Mouse (Mus musculus): Measurements from ENCODE around the gene Pnck. TPM values are rescaled to one million over a fixed set of nuclear protein-coding genes. Genes with fewer than 3 reads are reported as not detected.

The Pnck gene
- polyA plus RNA-seq, 1 experiment from 2014 or later = 13.1 TPM

DNA sequence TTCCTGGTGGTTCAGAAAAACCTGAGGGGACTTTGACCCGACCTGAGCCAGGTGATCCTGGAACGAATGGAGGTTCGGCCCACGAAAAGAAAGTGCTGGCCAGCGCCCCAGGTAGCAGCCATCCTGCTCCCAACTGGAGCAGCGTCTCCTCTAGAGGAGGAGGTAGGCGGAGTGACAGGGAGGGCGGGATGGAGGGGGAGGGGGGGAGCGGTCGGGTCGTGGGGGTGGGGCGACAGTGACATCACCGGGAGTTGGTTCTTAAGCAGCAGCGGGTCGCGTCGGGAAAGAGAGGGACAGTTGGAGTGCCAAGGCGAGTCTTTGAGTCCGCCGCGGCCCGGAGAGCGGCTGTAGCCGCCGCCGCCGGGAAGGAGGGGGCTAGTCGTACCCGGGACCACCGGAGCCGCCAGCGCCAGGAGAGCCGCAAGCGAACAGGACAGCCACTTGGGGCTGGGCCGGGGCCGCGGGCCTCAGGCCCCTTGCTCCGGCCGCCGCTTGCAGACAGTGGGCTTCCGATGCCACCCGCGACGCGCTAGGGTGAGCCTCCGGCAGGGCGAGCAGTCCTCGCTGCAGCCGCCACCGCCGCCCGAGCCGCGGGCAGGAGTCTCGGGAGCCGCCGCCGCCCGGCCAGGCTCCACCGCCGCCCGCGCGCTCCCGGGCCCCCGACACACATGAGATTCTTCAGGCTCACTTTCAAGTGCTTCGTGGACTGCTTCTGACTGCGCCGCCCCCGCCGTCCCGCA lies 13.1 kb upstream of the Pnck start, which contains the start of gene Slc6a8:
Slc6a8 (plus strand) TSS at position 272 of the 740 bp plus-strand sequence.
- ATAC-seq (ENCODE audit: insufficient number of reproducible peaks, insufficient read depth, low FRiP score, low TSS enrichment) = peak; percentile 67
- Histone ChIP-seq H3K27me3 (peaks cover 3% of the 10 kb centered on the region; the same call in 1 of the 2 replicates), H3K4me1 (0 out of 2 replicates have a peak, but pooled peaks cover 6% of the 10 kb centered on the region), H3K36me3 (no peaks in the 10 kb centered on the region), H3K27ac (peak within 1 kb of the TSS; percentile 65), H3K9me3 (no peaks in the 10 kb centered on the region), H3K9ac (peak within 1 kb of the TSS; percentile 78), H3K4me3 (peak within 1 kb of the TSS; percentile 60), H3K4me2 (replicated peaks) (peak within 1 kb of the TSS; percentile 67)
- 14% methylated on average over 41 of the region's 72 CpGs for WGBS

DNA sequence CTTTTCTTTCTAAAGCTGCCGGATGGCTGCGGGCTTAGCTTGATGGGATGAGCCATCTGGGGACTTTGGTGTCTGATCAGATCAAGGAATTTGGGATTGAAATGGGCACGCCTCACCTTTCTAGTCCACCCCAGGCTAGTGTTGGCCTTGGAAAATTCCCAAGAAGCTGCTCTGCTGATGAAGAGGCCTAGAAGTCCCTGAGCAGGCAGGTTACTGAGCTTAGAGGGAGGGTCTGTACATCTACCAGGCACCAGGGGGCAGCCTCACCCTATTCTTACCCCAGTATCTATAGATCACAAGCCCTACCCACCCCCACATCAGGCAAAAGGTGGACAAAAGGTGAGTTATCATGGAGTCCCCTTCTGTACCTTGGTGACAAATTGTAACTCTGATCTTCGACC lies 12.1 kb upstream of the Pnck start:
- H3K27ac ChIP-seq = no peak overlapping the region
- peaks cover 3% of the 10 kb centered on the region; the same call in 1 of the 2 replicates for H3K27me3 ChIP-seq
- H3K4me3 ChIP-seq = no peak overlapping the region
- H3K36me3 ChIP-seq = no peaks in the 10 kb centered on the region
- WGBS = 63% methylated on average over 4 of the region's 4 CpGs
- no peak overlapping the region for H3K9ac ChIP-seq
- no peak; the same call in 1 of the 2 replicates for ATAC-seq (ENCODE audit: insufficient number of reproducible peaks, insufficient read depth, low FRiP score, low TSS enrichment)
- H3K4me1 ChIP-seq = 0 out of 2 replicates have a peak, but pooled peaks cover 6% of the 10 kb centered on the region
- H3K4me2 ChIP-seq (replicated peaks) = no peak overlapping the region; the same call in 1 of the 2 replicates
- no peaks in the 10 kb centered on the region for H3K9me3 ChIP-seq

DNA sequence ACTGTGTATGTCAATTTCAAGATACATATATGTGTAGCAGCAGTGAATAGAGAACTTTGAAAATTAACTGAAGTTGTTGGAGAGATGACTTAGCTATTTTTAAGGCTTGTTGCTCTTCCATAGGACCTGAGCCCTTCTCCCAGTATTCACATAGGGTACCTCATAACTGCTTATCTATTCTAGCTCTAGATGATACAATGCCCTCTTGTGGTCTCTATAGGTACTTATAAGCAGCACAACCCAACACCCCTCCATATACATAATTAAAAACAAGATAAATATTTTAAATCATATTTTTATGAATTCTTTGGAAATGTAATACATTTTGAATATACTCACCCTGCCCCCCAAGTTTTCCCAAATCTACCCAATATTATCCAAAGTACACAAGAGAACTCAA lies 3.2 kb upstream of the Pnck start:
- H3K4me3 ChIP-seq = no peak overlapping the region
- no peak overlapping the region for H3K4me2 ChIP-seq (replicated peaks)
- H3K27ac ChIP-seq = no peak overlapping the region
- ATAC-seq (ENCODE audit: insufficient number of reproducible peaks, insufficient read depth, low FRiP score, low TSS enrichment) = no peak
- H3K9me3 ChIP-seq = no peaks in the 10 kb centered on the region
- no peaks in the 10 kb centered on the region for H3K27me3 ChIP-seq
- no peaks in the 10 kb centered on the region for H3K4me1 ChIP-seq
- H3K9ac ChIP-seq = no peak overlapping the region
- no peaks in the 10 kb centered on the region for H3K36me3 ChIP-seq

DNA sequence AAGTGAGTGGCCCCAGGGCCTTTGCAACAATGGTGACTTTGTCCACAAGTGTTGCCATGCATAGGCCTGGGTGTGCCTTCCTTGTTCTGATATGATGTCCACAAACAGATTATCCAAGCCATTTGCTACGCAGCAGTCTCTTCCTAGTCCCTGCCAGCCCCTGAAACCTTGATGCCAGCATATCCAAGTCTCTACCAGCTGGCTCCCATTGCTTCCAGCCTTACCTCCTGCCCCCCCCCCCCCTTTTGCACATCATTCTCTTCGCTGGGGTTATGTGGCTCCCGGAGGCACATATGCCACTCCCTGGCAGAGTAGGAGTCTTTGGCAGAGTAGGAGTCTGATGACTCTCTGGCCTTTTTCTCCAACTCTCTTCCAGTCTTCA lies 358 bp upstream of the Pnck start:
- 65% methylated on average over 3 of the region's 3 CpGs for WGBS
- Histone ChIP-seq H3K4me2 (replicated peaks) (peak overlapping the region; percentile 74), H3K4me1 (no peaks in the 10 kb centered on the region), H3K9ac (peak overlapping the region; percentile 56), H3K27ac (no peak overlapping the region), H3K4me3 (peak overlapping the region; percentile 45), H3K36me3 (no peaks in the 10 kb centered on the region), H3K9me3 (no peaks in the 10 kb centered on the region), H3K27me3 (no peaks in the 10 kb centered on the region)
- no peak for ATAC-seq (ENCODE audit: insufficient number of reproducible peaks, insufficient read depth, low FRiP score, low TSS enrichment)

DNA sequence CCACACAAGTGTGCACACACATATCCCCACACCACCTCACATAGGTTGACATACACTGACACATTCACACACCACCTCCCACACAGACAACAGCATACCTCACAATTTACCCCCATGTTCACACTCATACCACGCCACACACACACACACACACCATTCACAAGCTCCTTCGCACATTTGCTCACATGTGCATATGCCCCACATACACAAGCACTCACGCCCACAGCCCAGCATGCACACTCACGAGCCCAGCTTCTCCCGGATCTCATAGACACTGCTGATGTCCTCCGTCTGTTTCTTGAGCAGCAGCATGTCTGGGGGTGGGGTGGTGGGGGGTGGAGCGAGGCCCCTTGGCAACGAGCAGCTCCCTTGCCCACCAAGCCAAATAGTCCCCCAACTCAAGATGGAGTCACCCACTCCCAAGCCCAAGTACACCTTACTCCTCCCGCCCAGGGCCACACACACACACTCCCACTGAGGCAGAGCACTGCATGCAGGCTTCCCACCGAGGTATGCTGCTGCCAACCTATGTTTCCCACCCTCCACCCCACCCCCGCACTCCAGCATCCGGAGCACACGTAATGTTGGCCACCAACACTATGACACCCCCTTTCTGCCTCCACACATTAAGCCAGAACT lies 862 bp downstream of the Pnck start:
- WGBS = 69% methylated on average over 13 of the region's 13 CpGs
- Histone ChIP-seq H3K36me3 (no peaks in the 10 kb centered on the region), H3K27ac (no peak overlapping the region), H3K4me3 (peak overlapping the region; percentile 45), H3K27me3 (no peaks in the 10 kb centered on the region), H3K4me1 (no peaks in the 10 kb centered on the region), H3K9me3 (no peaks in the 10 kb centered on the region), H3K9ac (no peak overlapping the region), H3K4me2 (replicated peaks) (peak overlapping the region; percentile 74)
- peak; percentile 53; the same call in 1 of the 2 replicates for ATAC-seq (ENCODE audit: insufficient number of reproducible peaks, insufficient read depth, low FRiP score, low TSS enrichment)

DNA sequence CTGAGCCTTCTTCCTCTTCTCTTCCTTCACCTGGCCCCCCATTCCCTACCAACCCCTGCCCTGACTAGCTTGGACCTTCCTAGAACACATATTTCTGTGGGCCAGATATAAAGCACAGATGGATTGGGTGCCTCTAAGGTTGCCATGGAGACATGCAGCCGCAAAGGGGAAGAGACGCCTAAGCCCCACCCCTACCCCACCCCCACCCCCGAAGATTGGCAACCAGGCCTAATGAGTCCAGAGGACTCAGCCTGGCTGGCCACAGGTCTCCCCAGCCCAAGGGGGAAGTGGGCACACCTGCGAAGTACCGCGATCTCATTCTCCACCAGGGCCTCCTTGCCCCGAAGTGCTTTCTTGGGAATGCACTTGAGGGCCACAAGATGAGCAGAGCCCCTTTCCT lies 1.5 kb downstream of the Pnck start:
- H3K4me2 ChIP-seq (replicated peaks) = no peak overlapping the region
- no peak overlapping the region for H3K4me3 ChIP-seq
- H3K27me3 ChIP-seq = no peaks in the 10 kb centered on the region
- H3K36me3 ChIP-seq = no peaks in the 10 kb centered on the region
- H3K27ac ChIP-seq = no peak overlapping the region
- 44% methylated on average over 7 of the region's 7 CpGs for WGBS
- H3K9me3 ChIP-seq = no peaks in the 10 kb centered on the region
- no peak for ATAC-seq (ENCODE audit: insufficient number of reproducible peaks, insufficient read depth, low FRiP score, low TSS enrichment)
- H3K4me1 ChIP-seq = no peaks in the 10 kb centered on the region
- H3K9ac ChIP-seq = no peak overlapping the region

DNA sequence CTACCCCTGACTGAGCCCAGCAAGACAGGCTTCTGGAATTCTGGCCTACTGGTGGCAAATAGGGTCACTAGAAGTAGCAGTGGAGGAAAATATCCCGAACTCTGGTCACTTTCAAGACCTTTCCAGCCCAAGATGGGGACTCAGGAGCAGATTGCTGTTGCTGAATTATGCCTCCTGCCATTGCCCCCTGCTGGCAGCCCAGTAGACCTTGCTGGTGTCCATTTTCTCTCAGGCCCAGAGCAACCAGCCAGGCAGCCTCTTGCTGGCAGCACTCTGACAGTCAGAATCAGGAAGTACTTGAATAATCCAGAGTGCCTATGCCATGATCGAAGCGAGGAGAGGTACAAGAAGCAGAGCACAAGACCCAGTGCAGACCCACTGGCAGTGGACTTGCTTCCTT lies 4.4 kb downstream of the Pnck start:
- no peaks in the 10 kb centered on the region for H3K27me3 ChIP-seq

DNA sequence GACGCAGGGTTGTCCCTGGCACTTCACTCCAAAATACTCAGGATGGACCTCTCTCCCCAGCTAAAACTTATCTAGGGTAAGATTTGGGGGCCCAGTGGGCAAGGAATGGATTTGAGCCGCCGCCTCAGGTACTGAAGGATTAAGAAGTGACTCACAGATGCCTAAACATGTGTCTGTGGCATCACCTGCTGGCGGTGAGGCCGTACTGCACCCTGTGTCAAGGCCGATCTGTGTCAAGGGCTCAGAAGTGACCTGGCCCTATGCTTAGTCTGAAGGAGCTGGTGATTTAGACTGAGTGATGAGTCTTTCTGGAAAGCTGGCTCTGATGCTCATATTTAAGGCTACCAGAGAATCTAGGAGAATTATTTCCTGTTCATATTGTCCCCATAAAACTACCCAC lies 5.7 kb downstream of the Pnck start:
- H3K9me3 ChIP-seq = no peaks in the 10 kb centered on the region
- H3K36me3 ChIP-seq = no peaks in the 10 kb centered on the region
- H3K4me2 ChIP-seq (replicated peaks) = no peak overlapping the region
- H3K27ac ChIP-seq = no peak overlapping the region
- no peak overlapping the region for H3K4me3 ChIP-seq
- no peaks in the 10 kb centered on the region for H3K27me3 ChIP-seq
- 13% methylated on average over 6 of the region's 6 CpGs for WGBS
- H3K4me1 ChIP-seq = no peaks in the 10 kb centered on the region
- H3K9ac ChIP-seq = no peak overlapping the region
- no peak for ATAC-seq (ENCODE audit: insufficient number of reproducible peaks, insufficient read depth, low FRiP score, low TSS enrichment)

More for the DNA sequence above, 4.4 kb downstream of the Pnck start:
- Histone ChIP-seq H3K9me3 (no peaks in the 10 kb centered on the region), H3K36me3 (no peaks in the 10 kb centered on the region), H3K27ac (no peak overlapping the region), H3K4me2 (replicated peaks) (no peak overlapping the region), H3K4me3 (no peak overlapping the region), H3K9ac (no peak overlapping the region), H3K4me1 (no peaks in the 10 kb centered on the region)
- ATAC-seq (ENCODE audit: insufficient number of reproducible peaks, insufficient read depth, low FRiP score, low TSS enrichment) = no peak
- WGBS = 67% methylated on average over 3 of the region's 3 CpGs

DNA sequence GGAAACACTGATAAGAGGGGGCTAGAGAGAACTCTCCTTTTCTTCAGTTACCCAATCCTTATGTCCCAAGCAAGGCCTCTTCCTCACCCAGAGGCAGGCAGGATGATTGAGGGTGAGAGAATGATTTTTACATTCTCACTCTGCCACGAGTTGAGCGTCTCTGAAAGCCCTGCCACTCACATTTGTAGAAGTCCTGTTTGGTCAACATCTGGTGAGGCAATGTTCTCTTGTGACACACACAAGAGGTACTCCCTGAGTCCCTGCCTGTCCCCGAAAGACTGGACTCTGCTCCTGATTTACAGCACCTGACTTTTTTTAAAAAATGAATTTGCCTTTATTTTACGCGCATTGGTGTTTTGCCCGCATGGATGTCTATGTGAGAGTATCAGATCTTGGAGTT lies 6.5 kb downstream of the Pnck start:
- Histone ChIP-seq H3K9me3 (no peaks in the 10 kb centered on the region), H3K9ac (no peak overlapping the region)
- 78% methylated on average over 6 of the region's 6 CpGs for WGBS

DNA sequence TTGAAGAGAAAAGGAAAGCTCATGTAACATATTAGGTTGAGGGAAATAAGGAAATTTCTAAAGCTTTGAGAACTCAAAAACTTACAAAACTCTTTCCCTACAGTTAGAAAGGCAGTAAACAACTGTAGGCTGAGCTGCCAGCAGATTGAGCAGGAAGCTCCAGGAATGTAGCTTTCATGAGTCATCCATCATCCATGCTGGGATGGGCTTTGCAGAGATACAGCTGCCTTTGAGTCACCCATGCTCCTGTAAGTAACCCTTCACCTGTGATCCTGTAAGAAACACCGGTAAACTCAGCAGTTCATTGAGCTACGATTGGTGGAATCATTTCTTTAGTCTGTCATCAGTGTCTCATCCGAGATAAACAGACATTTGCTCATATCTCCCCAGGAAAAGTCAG lies 9.0 kb downstream of the Pnck start:
- Histone ChIP-seq H3K36me3 (no peaks in the 10 kb centered on the region), H3K9me3 (no peaks in the 10 kb centered on the region), H3K27me3 (no peaks in the 10 kb centered on the region), H3K4me2 (replicated peaks) (no peak overlapping the region), H3K4me1 (no peaks in the 10 kb centered on the region), H3K27ac (no peak overlapping the region), H3K4me3 (no peak overlapping the region), H3K9ac (no peak overlapping the region)
- 80% methylated on average over 3 of the region's 3 CpGs for WGBS
- ATAC-seq (ENCODE audit: insufficient number of reproducible peaks, insufficient read depth, low FRiP score, low TSS enrichment) = no peak

More for the DNA sequence above, 6.5 kb downstream of the Pnck start:
- no peaks in the 10 kb centered on the region for H3K36me3 ChIP-seq
- H3K27me3 ChIP-seq = no peaks in the 10 kb centered on the region
- no peak overlapping the region for H3K27ac ChIP-seq
- H3K4me3 ChIP-seq = no peak overlapping the region
- H3K4me2 ChIP-seq (replicated peaks) = no peak overlapping the region
- no peak for ATAC-seq (ENCODE audit: insufficient number of reproducible peaks, insufficient read depth, low FRiP score, low TSS enrichment)
- H3K4me1 ChIP-seq = no peaks in the 10 kb centered on the region

DNA sequence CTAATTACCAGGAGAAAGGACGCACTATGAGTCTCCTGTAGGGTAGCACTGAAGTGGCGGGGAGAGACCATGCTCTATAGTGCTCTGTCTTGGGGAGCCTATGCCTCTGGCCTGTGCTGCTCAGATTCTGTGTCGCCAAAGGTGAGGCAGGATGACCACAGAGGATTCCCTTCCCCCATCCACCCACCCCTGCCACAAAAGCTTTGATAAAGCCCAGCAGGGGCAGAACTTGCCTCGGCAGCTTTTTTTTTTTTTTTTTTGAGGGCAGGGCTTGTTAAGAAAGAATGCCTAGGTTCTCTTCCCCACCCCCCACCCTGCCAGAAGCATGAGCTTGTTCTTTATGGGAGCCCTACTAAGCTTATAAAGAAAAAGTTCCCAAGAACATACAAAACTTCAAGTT lies 14.8 kb downstream of the Pnck start:
- ATAC-seq (ENCODE audit: insufficient number of reproducible peaks, insufficient read depth, low FRiP score, low TSS enrichment) = no peak
- H3K36me3 ChIP-seq = no peaks in the 10 kb centered on the region
- no peaks in the 10 kb centered on the region for H3K9me3 ChIP-seq
- no peak overlapping the region for H3K9ac ChIP-seq
- H3K4me1 ChIP-seq = no peaks in the 10 kb centered on the region
- no peak overlapping the region for H3K4me3 ChIP-seq
- H3K4me2 ChIP-seq (replicated peaks) = no peak overlapping the region
- 30% methylated on average over 4 of the region's 4 CpGs for WGBS
- H3K27me3 ChIP-seq = peaks cover 5% of the 10 kb centered on the region
- no peak overlapping the region for H3K27ac ChIP-seq

DNA sequence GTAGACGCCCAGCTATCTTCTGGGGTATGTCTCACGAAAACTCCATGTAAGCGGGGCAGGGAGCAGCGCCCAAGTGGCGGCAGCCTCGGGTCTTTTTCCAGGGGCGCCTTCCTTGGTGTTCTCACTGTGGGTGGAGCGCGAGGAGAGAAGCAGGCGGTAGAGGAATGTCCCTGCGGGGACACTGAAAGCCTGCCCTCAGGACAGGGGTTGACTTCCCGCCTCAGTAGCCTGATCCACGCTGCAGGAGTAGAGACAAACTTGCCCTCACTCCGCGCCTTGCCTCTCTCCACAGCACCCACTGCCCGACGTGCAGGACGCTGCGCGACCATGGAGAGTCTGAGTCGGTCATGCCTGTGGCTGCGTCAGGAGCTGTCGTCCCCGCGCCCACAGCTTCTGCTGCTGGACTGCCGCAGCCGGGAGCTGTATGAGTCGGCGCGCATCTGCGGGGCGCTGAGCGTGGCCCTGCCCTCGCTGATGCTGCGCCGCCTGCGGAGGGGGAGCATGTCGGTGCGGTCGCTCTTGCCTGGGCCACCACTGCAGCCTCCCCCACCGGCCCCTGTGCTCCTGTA lies 19.9 kb downstream of the Pnck start:
- Histone ChIP-seq H3K9me3 (no peaks in the 10 kb centered on the region), H3K4me2 (replicated peaks) (peak overlapping the region; percentile 59), H3K27ac (no peak overlapping the region), H3K9ac (peak overlapping the region; percentile 45), H3K4me1 (no peaks in the 10 kb centered on the region), H3K36me3 (no peaks in the 10 kb centered on the region), H3K27me3 (peaks cover 43% of the 10 kb centered on the region), H3K4me3 (peak overlapping the region; percentile 35)
- 24% methylated on average over 40 of the region's 41 CpGs for WGBS
- no peak for ATAC-seq (ENCODE audit: insufficient number of reproducible peaks, insufficient read depth, low FRiP score, low TSS enrichment)

All from embryonic facial prominence, embryonic 12.5 days (tissue).